27 mouse cellular contexts compared by ENCODE assay signal in genomic region chr3:21020297-21020696, GRCm38 (mm10).
DNase-seq lines count a peak whose midpoint lies in the region; ATAC-seq and TF ChIP-seq lines count a peak whose summit lies in the region.
"Had no signal": no experiment of that assay in that cellular context is flagged by ENCODE, and none has a peak within 500 bp of the region (broad histone marks: within the 10 kb centered on the region; RNA-seq: fewer than 3 reads in every experiment).

No protein-coding gene starts in this region.

- no peaks in the 10 kb centered on the region for H3K36me3 ChIP-seq in hindbrain, postnatal 0 days (ENCODE audit: insufficient read depth, low read length)
- H3K36me3 ChIP-seq in hindbrain, embryonic 11.5 days (ENCODE audit: control insufficient read depth, insufficient read depth, low read length) = no peaks in the 10 kb centered on the region
- H3K36me3 ChIP-seq: embryonic facial prominence, embryonic 10.5 days; embryonic facial prominence, embryonic 13.5 days; heart, embryonic 10.5 days; heart, embryonic 13.5 days; hindbrain, embryonic 12.5 days; hindbrain, embryonic 15.5 days; intestine, embryonic 15.5 days had no signal

- no peak overlapping the region for H3K4me3 ChIP-seq in hindbrain, postnatal 0 days (ENCODE audit: low read length)
- H3K4me3 ChIP-seq in hindbrain, embryonic 11.5 days (ENCODE audit: low read depth, low read length) = no peak overlapping the region
- H3K4me3 ChIP-seq: embryonic facial prominence, embryonic 10.5 days; embryonic facial prominence, embryonic 13.5 days; erythroblast, embryonic 14.5 days; forebrain, embryonic 13.5 days; heart, adult 2 months; heart, embryonic 10.5 days; heart, embryonic 13.5 days; hindbrain, embryonic 12.5 days; hindbrain, embryonic 15.5 days; intestine, embryonic 15.5 days had no signal

- TF ChIP-seq CTCF in hindbrain, postnatal 0 days (IDR thresholded peaks at IDR 0.05; ENCODE audit: low read depth) = no peak

- no peak for ATAC-seq in hindbrain, postnatal 0 days
- ATAC-seq in hindbrain, embryonic 11.5 days (ENCODE audit: low FRiP score) = no peak
- ATAC-seq: intestine, embryonic 15.5 days; Patski had no signal

- no peaks in the 10 kb centered on the region for H3K27me3 ChIP-seq in hindbrain, postnatal 0 days (ENCODE audit: insufficient read depth, low read length)
- no peaks in the 10 kb centered on the region for H3K27me3 ChIP-seq in hindbrain, embryonic 11.5 days (ENCODE audit: control insufficient read depth, insufficient read depth, low read length)
- H3K27me3 ChIP-seq: embryonic facial prominence, embryonic 13.5 days; forebrain, embryonic 13.5 days; heart, embryonic 13.5 days; hindbrain, embryonic 12.5 days; hindbrain, embryonic 15.5 days; intestine, embryonic 15.5 days; Patski had no signal

- no peaks in the 10 kb centered on the region for H3K4me1 ChIP-seq in hindbrain, postnatal 0 days (ENCODE audit: insufficient read depth, low read length)
- no peaks in the 10 kb centered on the region for H3K4me1 ChIP-seq in hindbrain, embryonic 11.5 days (replicated peaks; ENCODE audit: control insufficient read depth, insufficient read depth, low read length)
- H3K4me1 ChIP-seq: embryonic facial prominence, embryonic 10.5 days; embryonic facial prominence, embryonic 13.5 days; forebrain, embryonic 13.5 days; heart, embryonic 10.5 days; hindbrain, embryonic 12.5 days; hindbrain, embryonic 15.5 days; intestine, embryonic 15.5 days had no signal

- H3K9me3 ChIP-seq in hindbrain, postnatal 0 days (ENCODE audit: low read length) = no peaks in the 10 kb centered on the region
- H3K9me3 ChIP-seq in hindbrain, embryonic 11.5 days (ENCODE audit: control insufficient read depth, low read length) = no peaks in the 10 kb centered on the region
- H3K9me3 ChIP-seq: embryonic facial prominence, embryonic 10.5 days; embryonic facial prominence, embryonic 13.5 days; forebrain, embryonic 13.5 days; heart, embryonic 10.5 days; heart, embryonic 13.5 days; hindbrain, embryonic 12.5 days; hindbrain, embryonic 15.5 days; intestine, embryonic 15.5 days had no signal

- H3K9ac ChIP-seq in hindbrain, postnatal 0 days (replicated peaks; ENCODE audit: low read length) = no peak overlapping the region
- H3K9ac ChIP-seq in hindbrain, embryonic 11.5 days (ENCODE audit: low read depth, low read length) = no peak overlapping the region
- H3K9ac ChIP-seq: embryonic facial prominence, embryonic 13.5 days; forebrain, embryonic 13.5 days; heart, embryonic 13.5 days; hindbrain, embryonic 12.5 days; hindbrain, embryonic 15.5 days; intestine, embryonic 15.5 days had no signal

- no peak overlapping the region for H3K4me2 ChIP-seq in hindbrain, postnatal 0 days (ENCODE audit: low read depth, low read length)
- no peak overlapping the region for H3K4me2 ChIP-seq in hindbrain, embryonic 11.5 days (replicated peaks; ENCODE audit: low read depth, low read length)
- H3K4me2 ChIP-seq: embryonic facial prominence, embryonic 13.5 days; forebrain, embryonic 13.5 days; heart, embryonic 13.5 days; hindbrain, embryonic 12.5 days; hindbrain, embryonic 15.5 days; intestine, embryonic 15.5 days had no signal

- DNase-seq in cerebellum, postnatal 10 days = peak; percentile 16 to 24
- DNase-seq in cerebellum, adult 11 months = no peak
- DNase-seq in hindbrain, postnatal 0 days (ENCODE audit: low spot score) = peak; percentile 2
- DNase-seq in hindbrain, embryonic 11.5 days (ENCODE audit: low spot score) = no peak
- peak; percentile 18 for DNase-seq in Muller cell, postnatal 12 days (ENCODE audit: inconsistent ontology term)
- DNase-seq in adrenal gland, adult 18-20 months (ENCODE audit: low spot score in 2 of 2) = no peak
- DNase-seq: adrenal gland, adult 8-10 months; adrenal gland, postnatal 25 days; cerebellum, adult 9-11 months; cerebellum, postnatal 36 days; embryo, embryonic 11 days; gastrocnemius, postnatal 10 days; gastrocnemius, postnatal 36 days; heart, adult 2 months; heart, postnatal 14 days; heart, postnatal 4 days; kidney, adult 11 months had no signal

- no peak overlapping the region for H3K27ac ChIP-seq in hindbrain, postnatal 0 days
- H3K27ac ChIP-seq in hindbrain, embryonic 11.5 days (ENCODE audit: low read depth, low read length) = no peak overlapping the region
- H3K27ac ChIP-seq: embryonic facial prominence, embryonic 10.5 days; embryonic facial prominence, embryonic 13.5 days; forebrain, embryonic 13.5 days; heart, adult 2 months; heart, embryonic 10.5 days; heart, embryonic 13.5 days; hindbrain, embryonic 12.5 days; hindbrain, embryonic 15.5 days; intestine, embryonic 15.5 days had no signal

Comparison
In these comparisons a context has a peak if more than half of its experiments do, and no peak if none do; other contexts are left out.
1. DNase-seq: peak in cerebellum, postnatal 10 days (2 of 2), hindbrain, postnatal 0 days (single experiment) and Muller cell, postnatal 12 days (single experiment); none in cerebellum, adult 11 months (single experiment), hindbrain, embryonic 11.5 days (single experiment) and adrenal gland, adult 18-20 months (0 of 2).